Mouse (Mus musculus): Measurements from ENCODE around the gene Degs2. TPM values are rescaled to one million over a fixed set of nuclear protein-coding genes. Genes with fewer than 3 reads are reported as not detected.
A peak's percentile ranks its signal among the peaks of the same experiment; 100 is the strongest.

The Degs2 gene
- polyA plus RNA-seq, 1 experiment from 2014 or later = 1.3 TPM

DNA sequence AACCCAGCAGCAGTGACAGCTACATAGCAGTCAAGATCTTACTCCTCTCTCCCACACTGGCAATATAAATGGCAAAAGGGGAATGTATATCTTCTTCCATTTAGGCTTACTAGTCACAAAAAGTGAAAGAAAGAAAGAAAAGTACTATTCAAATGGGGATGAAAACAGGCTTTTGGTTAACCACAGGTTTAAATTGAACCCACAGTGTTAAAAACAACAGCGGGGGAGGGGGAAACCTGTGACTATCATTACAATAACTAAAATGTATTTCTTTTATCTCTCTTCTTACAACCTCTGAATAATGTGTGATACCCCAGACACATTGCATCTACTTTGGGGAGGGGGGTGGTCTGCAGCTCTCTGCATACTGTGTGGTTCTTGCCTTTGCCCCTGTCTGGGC lies 55.9 kb downstream of the Degs2 start:
- no peak overlapping the region for H3K9ac ChIP-seq
- no peak overlapping the region for H3K27ac ChIP-seq
- no peak for ATAC-seq (ENCODE audit: insufficient number of reproducible peaks, low FRiP score, low TSS enrichment, low read depth)
- no peak overlapping the region for H3K4me2 ChIP-seq
- H3K4me3 ChIP-seq = no peak overlapping the region
- 0 out of 2 replicates have a peak, but pooled peaks cover 11% of the 10 kb centered on the region for H3K4me1 ChIP-seq
- 86% methylated on average over 1 of the region's 1 CpGs for WGBS
- H3K36me3 ChIP-seq = peaks cover 32% of the 10 kb centered on the region
- no peaks in the 10 kb centered on the region for H3K27me3 ChIP-seq
- H3K9me3 ChIP-seq = no peaks in the 10 kb centered on the region

DNA sequence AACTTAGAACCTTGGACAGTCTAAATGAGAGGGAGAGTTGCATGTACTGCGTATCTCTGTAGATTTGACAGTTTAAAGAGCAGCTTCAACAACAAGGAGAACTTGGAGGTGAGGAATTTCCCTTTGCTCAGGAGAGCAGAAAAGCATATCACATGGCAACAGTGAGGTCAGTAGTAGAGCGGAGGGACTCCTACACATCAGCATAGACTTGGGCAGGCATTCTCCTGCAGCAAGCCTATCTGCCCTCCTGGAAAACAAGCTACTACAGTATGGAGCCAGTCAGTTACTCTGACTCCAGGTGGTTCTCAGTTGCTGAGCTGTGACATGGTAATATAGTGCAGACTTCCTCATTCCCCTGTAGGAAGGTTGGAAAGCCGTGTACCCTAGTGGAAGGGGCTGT lies 60.1 kb downstream of the Degs2 start:
- Histone ChIP-seq H3K27me3 (no peaks in the 10 kb centered on the region), H3K4me3 (no peak overlapping the region), H3K4me2 (no peak overlapping the region), H3K27ac (no peak overlapping the region), H3K9me3 (no peaks in the 10 kb centered on the region), H3K9ac (no peak overlapping the region), H3K36me3 (no peaks in the 10 kb centered on the region), H3K4me1 (0 out of 2 replicates have a peak, but pooled peaks cover 11% of the 10 kb centered on the region)
- no peak for ATAC-seq (ENCODE audit: insufficient number of reproducible peaks, low FRiP score, low TSS enrichment, low read depth)
- WGBS = 86% methylated on average over 3 of the region's 3 CpGs

DNA sequence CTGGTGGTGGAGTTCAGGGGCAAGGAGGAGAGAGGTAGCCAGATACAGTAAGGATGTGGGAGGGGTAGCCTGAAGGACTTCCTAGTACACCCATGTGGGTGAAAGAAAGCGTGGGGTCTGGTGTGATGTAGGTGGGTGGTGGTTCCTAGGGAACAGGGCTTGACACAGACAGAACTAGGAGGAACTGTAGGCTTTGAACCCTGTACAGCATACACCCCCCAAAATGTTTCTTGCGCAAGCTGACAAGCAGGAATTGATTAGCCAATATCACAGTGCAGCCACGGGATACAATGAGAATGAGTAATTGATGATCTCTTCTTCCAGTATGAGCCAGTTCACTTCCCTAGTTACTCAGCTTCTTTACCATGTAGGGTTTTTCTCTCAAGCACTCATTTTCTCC lies 63.0 kb downstream of the Degs2 start:
- Histone ChIP-seq H3K4me3 (no peak overlapping the region), H3K9me3 (no peaks in the 10 kb centered on the region), H3K9ac (no peak overlapping the region), H3K4me2 (no peak overlapping the region), H3K27me3 (no peaks in the 10 kb centered on the region), H3K4me1 (no peaks in the 10 kb centered on the region), H3K27ac (no peak overlapping the region), H3K36me3 (peaks cover 3% of the 10 kb centered on the region; the same call in 1 of the 2 replicates)
- no peak for ATAC-seq (ENCODE audit: insufficient number of reproducible peaks, low FRiP score, low TSS enrichment, low read depth)
- 83% methylated on average over 3 of the region's 3 CpGs for WGBS

DNA sequence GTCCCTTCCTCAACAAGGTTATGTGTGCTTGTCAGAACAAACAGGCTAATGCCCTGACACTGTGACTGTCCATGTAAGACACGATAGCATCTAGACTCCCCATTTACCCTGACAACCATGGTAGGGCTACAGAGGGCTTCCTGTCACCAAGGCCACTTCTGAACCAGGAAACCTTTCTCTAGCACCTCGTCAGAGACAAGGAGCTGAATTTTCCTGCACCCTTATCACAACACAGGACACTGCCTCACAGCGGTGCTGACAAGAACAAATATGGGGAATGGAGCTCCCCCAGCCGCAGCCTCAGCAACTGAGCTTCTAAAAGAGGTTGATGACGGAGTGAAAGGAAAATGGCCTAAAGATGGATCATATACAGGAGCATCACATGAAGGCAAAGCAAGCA lies 64.7 kb downstream of the Degs2 start:
- H3K4me3 ChIP-seq = no peak overlapping the region
- no peak overlapping the region for H3K4me2 ChIP-seq
- peaks cover 3% of the 10 kb centered on the region; the same call in 1 of the 2 replicates for H3K36me3 ChIP-seq
- H3K9me3 ChIP-seq = no peaks in the 10 kb centered on the region
- no peak for ATAC-seq (ENCODE audit: insufficient number of reproducible peaks, low FRiP score, low TSS enrichment, low read depth)
- no peak overlapping the region for H3K27ac ChIP-seq
- no peaks in the 10 kb centered on the region for H3K27me3 ChIP-seq
- H3K9ac ChIP-seq = no peak overlapping the region
- WGBS = 89% methylated on average over 5 of the region's 5 CpGs
- H3K4me1 ChIP-seq = no peaks in the 10 kb centered on the region

DNA sequence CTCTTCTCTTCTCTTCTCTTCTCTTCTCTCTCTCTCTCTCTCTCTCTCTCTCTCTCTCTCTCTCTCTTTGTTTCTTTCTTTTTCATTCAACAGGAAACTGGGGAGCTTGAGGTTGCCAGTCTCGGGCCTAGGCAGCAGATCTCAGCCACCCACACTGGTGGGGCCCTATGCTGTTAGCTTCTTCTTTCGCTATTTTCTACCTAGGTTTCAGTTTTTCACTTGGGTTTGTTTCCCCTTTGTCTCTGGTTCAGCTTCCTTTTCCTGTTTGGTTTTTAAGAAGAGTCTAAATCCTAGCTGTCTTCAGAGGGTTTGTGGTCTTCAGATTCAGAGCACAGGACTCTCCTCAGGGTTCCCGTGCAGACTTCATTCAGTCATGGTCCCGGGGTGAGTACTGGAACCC lies 66.6 kb downstream of the Degs2 start:
- Histone ChIP-seq H3K36me3 (peaks cover 3% of the 10 kb centered on the region; the same call in 1 of the 2 replicates), H3K4me3 (no peak overlapping the region), H3K4me2 (no peak overlapping the region), H3K4me1 (no peaks in the 10 kb centered on the region), H3K9me3 (no peaks in the 10 kb centered on the region), H3K9ac (no peak overlapping the region), H3K27ac (no peak overlapping the region), H3K27me3 (no peaks in the 10 kb centered on the region)
- WGBS = 84% methylated on average over 4 of the region's 4 CpGs
- ATAC-seq (ENCODE audit: insufficient number of reproducible peaks, low FRiP score, low TSS enrichment, low read depth) = no peak

DNA sequence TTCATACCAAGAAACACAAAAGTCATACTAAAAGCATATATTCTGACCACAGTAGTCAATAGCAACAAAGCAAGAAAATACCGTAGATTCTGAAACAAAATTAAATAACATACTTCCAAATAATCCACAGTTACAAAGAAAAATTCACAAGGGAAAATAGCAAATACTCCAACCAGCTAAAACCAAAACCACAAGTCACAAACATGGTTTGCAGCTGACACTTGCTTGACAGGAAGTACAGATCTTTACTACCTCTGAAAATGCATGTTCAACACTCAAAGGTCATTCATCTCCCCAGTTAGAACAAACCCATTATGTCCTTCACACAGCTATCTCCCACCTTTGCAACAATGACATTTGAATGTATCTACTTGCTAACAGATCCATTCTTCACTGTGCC lies 68.1 kb downstream of the Degs2 start:
- ATAC-seq (ENCODE audit: insufficient number of reproducible peaks, low FRiP score, low TSS enrichment, low read depth) = no peak
- Histone ChIP-seq H3K27ac (no peak overlapping the region), H3K4me1 (no peaks in the 10 kb centered on the region), H3K4me2 (no peak overlapping the region), H3K4me3 (no peak overlapping the region), H3K36me3 (peaks cover 3% of the 10 kb centered on the region; the same call in 1 of the 2 replicates), H3K27me3 (no peaks in the 10 kb centered on the region), H3K9ac (no peak overlapping the region), H3K9me3 (no peaks in the 10 kb centered on the region)
- 92% methylated on average over 1 of the region's 1 CpGs for WGBS

DNA sequence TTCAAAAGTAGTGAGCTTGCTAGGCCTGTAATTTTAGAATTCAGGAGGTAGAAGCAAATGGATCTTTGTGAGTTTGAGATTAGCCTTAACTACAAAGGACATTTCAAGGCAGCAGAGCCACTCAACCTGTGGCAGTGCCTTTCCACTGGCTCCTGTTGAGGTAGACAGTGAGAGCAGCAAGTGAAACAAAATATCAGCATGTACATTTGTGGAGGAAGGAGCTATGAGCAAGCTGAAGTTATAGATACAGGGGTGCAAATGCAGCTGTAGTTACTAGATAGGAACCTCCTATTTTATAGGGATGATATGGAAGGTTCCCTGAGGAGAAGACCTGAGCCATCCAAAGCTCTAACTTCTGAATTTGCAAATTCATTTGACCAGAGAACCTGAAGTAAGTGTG lies 69.6 kb downstream of the Degs2 start:
- Histone ChIP-seq H3K36me3 (peaks cover 7% of the 10 kb centered on the region; the same call in 1 of the 2 replicates), H3K4me3 (no peak overlapping the region), H3K27ac (no peak overlapping the region), H3K9me3 (no peaks in the 10 kb centered on the region), H3K4me1 (no peaks in the 10 kb centered on the region), H3K27me3 (no peaks in the 10 kb centered on the region), H3K4me2 (no peak overlapping the region), H3K9ac (no peak overlapping the region)
- ATAC-seq (ENCODE audit: insufficient number of reproducible peaks, low FRiP score, low TSS enrichment, low read depth) = no peak

DNA sequence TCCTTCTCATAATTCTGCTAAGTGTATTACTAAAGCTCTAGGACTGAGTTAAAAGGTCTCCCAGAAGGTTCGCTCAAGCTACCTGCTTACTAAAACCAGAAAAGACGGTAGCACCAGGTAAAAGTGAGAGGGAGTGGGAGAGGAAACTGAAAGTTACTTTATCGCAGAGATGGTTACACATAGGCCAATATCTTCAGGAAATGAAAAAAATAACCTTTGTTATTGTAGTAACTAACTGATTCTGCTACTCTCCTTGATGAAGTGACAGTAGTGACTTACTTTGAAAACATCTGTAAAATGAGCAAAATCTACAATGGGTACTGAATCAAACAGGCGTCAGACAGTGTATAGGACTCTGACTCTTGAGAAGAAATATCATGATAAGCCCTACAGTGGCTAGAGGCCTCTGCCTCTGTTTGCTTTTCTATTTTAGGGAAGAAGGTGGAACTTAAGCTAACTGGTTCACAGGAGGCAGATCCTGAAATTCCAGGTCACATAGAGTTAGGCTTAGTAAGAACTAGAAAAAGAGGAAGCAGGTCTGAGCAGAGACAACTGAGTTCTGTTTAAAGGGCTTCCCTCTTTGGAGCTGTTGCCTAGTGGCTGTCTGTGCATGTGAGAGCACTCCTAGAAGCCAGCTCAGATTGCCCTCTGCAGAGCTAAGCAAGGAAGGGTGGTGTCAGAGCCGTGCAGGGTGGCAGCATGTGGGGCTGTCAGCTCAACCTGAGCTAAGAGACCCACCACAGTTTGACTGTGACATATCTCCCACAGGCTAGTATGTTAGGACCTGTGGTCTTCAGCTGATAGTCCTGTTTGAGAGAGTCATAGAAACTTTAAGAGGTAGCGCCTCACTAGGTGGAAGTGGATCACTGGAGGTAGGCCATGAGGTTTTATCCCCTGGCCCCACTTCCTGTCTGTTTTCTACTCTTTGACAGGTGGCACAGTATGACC lies 71.1 kb downstream of the Degs2 start:
- Histone ChIP-seq H3K27ac (no peak overlapping the region), H3K4me2 (no peak overlapping the region), H3K4me1 (no peaks in the 10 kb centered on the region), H3K27me3 (no peaks in the 10 kb centered on the region), H3K9ac (no peak overlapping the region), H3K9me3 (no peaks in the 10 kb centered on the region), H3K36me3 (peaks cover 7% of the 10 kb centered on the region; the same call in 1 of the 2 replicates), H3K4me3 (no peak overlapping the region)
- ATAC-seq (ENCODE audit: insufficient number of reproducible peaks, low FRiP score, low TSS enrichment, low read depth) = no peak
- 85% methylated on average over 6 of the region's 6 CpGs for WGBS

DNA sequence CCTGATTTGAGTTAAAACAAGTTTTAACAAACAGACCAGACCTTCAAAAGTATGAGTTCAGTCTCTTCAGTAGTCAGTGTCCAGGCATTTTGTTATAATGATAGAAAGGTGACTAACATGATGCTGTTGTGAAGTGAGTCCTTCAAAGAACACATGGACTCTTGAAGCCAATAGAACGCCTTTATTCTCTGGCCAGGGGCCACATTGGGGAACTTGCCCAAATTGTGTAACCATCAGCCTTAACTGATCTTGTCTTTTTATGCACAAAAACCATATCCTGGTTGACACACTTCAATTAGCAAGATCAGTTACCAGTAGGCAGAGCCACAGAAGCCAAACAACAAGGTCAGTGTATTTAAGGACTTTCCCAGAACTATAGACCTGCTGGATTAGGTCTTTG lies 72.6 kb downstream of the Degs2 start:
- Histone ChIP-seq H3K9ac (no peak overlapping the region), H3K27ac (no peak overlapping the region), H3K4me1 (no peaks in the 10 kb centered on the region), H3K4me2 (no peak overlapping the region), H3K27me3 (no peaks in the 10 kb centered on the region), H3K4me3 (no peak overlapping the region), H3K36me3 (peaks cover 7% of the 10 kb centered on the region; the same call in 1 of the 2 replicates), H3K9me3 (no peaks in the 10 kb centered on the region)
- 90% methylated on average over 1 of the region's 1 CpGs for WGBS
- ATAC-seq (ENCODE audit: insufficient number of reproducible peaks, low FRiP score, low TSS enrichment, low read depth) = no peak

MicroRNAs encoded within 50 kb of the gene (microRNA counts, 519-probe panel; counts per million panel counts)
- microRNA mmu-miR-342-3p (3,491 counts per million, percentile 82 among the panel's probes with 10 or more counts), microRNA mmu-miR-342-5p (250 counts per million, percentile 1 among the panel's probes with 10 or more counts)

Small RNAs within 50 kb of the gene (microRNA-seq; reads per million reads assigned to microRNA genes)
- gene Gm23872 (not detected), gene Mir342 (3,393 reads per million, percentile 85 among the genes with 10 or more reads in this experiment)

Other genes starting within 250 kb of the Degs2 start
- gene Evl, start 147.6 kb downstream of the Degs2 start, polyA plus RNA-seq (2015; fragmentation: Nextera tagmentation; extraction: Ambion mirVana) = 39.8 and 49.5 TPM in 2 replicates
- gene Yy1, start 90.7 kb upstream of the Degs2 start, polyA plus RNA-seq (2015; fragmentation: Nextera tagmentation; extraction: Ambion mirVana) = 13.4 and 17.9 TPM in 2 replicates
- gene Slc25a29, start 133.6 kb upstream of the Degs2 start, polyA plus RNA-seq (2015; fragmentation: Nextera tagmentation; extraction: Ambion mirVana) = 10.3 and 10.9 TPM in 2 replicates
- 10.4 and 12.0 TPM in 2 replicates for gene Slc25a47, start 133.7 kb upstream of the Degs2 start, polyA plus RNA-seq (2015; fragmentation: Nextera tagmentation; extraction: Ambion mirVana)
- 7.8 and 8.2 TPM in 2 replicates for gene Wdr25, start 191.3 kb upstream of the Degs2 start, polyA plus RNA-seq (2015; fragmentation: Nextera tagmentation; extraction: Ambion mirVana)
- 61.7 and 63.9 TPM in 2 replicates for gene Wars, start 191.9 kb upstream of the Degs2 start, polyA plus RNA-seq (2015; fragmentation: Nextera tagmentation; extraction: Ambion mirVana)

Data from limb, embryonic 15.5 days (tissue).